Mouse (Mus musculus) C2C12 (cell line): ENCODE measurements at regions not wholly inside any gene's neighbourhood (a gene's known extent, or its start where the extent isn't known, plus 50 kb on each side); places are given as distances from the start of the nearest gene placed in this dataset.

ENCODE experiments used
- H3K27me3 ChIP-seq: one replicate; pipeline ENCODE4 v1.6.1; 2011; ENCODE audit not compliant: control insufficient read depth, insufficient read depth, insufficient read length
- H3K36me3 ChIP-seq: one replicate; pipeline ENCODE4 v1.6.1; 2011; ENCODE audit not compliant: control insufficient read depth, insufficient read depth
- H3K4me3 ChIP-seq: one replicate; pipeline ENCODE4 v1.5.1; 2011; ENCODE audit warnings: mild to moderate bottlenecking, control low read depth; ENCODE audit not compliant: poor library complexity, insufficient read depth, severe bottlenecking
- H3K79me2 ChIP-seq: one replicate; pipeline ENCODE4 v1.6.1; 2011; ENCODE audit not compliant: control insufficient read depth, insufficient read depth
- H3K79me3 ChIP-seq: one replicate; pipeline ENCODE4 v1.6.1; 2011; ENCODE audit warnings: low read depth, control low read depth
- H3ac ChIP-seq: one replicate; pipeline ENCODE3; 2011; ENCODE audit warnings: low read depth; ENCODE audit not compliant: control insufficient read depth, insufficient read length
- CEBPB ChIP-seq: IDR thresholded peaks from one replicate; pipeline ENCODE4 v1.6.1; 2011; ENCODE audit warnings: low read depth, mild to moderate bottlenecking, control low read depth, moderate library complexity
- CTCF ChIP-seq: IDR thresholded peaks from one replicate; pipeline ENCODE4 v1.5.1; 2011; ENCODE audit not compliant: control insufficient read depth, insufficient read depth, insufficient read length
- FOSL1 ChIP-seq: IDR thresholded peaks from one replicate; pipeline ENCODE4 v1.8.0; 2011; ENCODE audit warnings: mild to moderate bottlenecking, low read length; ENCODE audit not compliant: poor library complexity, insufficient read depth, severe bottlenecking
- MAX ChIP-seq: IDR thresholded peaks from one replicate; pipeline ENCODE4 v1.6.1; 2011; ENCODE audit warnings: mild to moderate bottlenecking, control low read depth
- MYOD1 ChIP-seq: IDR thresholded peaks from one replicate; pipeline ENCODE4 v1.6.1; 2011; ENCODE audit warnings: low read depth; ENCODE audit not compliant: control insufficient read depth, insufficient read length
- MYOG ChIP-seq: IDR thresholded peaks from one replicate; pipeline ENCODE4 v1.6.1; 2011; ENCODE audit not compliant: control insufficient read depth, insufficient read length; ENCODE audit errors: extremely low read depth
- USF1 ChIP-seq: IDR thresholded peaks from one replicate; pipeline ENCODE4 v1.6.1; 2011; ENCODE audit warnings: low read depth, mild to moderate bottlenecking, control low read depth, moderate library complexity

DNA sequence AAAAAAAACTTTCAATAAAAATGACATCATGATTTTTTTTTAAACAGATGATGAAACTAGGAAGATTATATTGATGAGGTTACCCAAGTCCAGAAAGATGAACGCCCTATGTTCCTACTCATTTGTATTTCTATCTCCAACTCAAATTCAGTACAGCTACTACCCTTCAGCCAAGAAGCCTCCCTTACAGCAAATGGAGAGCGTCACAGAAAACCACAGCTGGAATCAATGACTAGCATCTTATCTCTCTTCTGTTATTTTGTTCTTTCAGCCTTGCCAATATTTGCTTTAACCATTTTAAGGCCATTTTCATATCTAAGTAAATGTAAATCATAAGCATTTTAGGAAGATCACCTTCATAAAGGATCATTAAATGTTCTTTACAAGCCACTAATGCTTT, 553.9 kb upstream of the Flrt2 start:
- H3K4me3 ChIP-seq = no peak overlapping the region
- H3K79me2 ChIP-seq = no peaks in the 10 kb centered on the region
- no peak overlapping the region for H3ac ChIP-seq
- no peak for TF ChIP-seq MYOG
- TF ChIP-seq USF1 = no peak
- TF ChIP-seq CTCF = no peak
- no peak for TF ChIP-seq MAX
- TF ChIP-seq CEBPB = no peak
- no peak for TF ChIP-seq MYOD1
- no peaks in the 10 kb centered on the region for H3K27me3 ChIP-seq
- no peaks in the 10 kb centered on the region for H3K36me3 ChIP-seq
- H3K79me3 ChIP-seq = no peaks in the 10 kb centered on the region

DNA sequence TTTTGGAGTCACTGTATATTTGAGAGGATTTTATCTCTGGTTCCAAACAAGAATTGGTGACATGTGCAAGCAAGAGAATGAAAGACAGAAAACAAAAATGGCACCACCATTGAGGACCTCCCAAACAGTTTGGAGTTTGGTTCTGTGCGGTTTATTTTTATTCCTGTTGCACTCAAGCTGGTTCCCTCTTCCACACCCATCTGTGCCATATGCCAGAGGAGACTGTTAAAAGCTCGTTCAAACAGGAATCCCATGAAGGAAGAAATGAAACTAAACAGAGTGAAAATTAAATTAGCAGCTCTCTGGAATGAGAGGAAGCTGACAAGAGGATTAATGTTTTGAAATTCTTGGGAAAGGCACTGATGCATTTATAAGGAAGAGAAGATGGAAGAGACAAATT, 521.0 kb upstream of the Flrt2 start:
- TF ChIP-seq USF1 (no peak), CTCF (no peak), MAX (no peak), MYOD1 (no peak), MYOG (no peak), FOSL1 (no peak), CEBPB (no peak)
- Histone ChIP-seq H3K36me3 (no peaks in the 10 kb centered on the region), H3K27me3 (no peaks in the 10 kb centered on the region), H3K4me3 (no peak overlapping the region), H3K79me2 (no peaks in the 10 kb centered on the region), H3K79me3 (no peaks in the 10 kb centered on the region), H3ac (no peak overlapping the region)

DNA sequence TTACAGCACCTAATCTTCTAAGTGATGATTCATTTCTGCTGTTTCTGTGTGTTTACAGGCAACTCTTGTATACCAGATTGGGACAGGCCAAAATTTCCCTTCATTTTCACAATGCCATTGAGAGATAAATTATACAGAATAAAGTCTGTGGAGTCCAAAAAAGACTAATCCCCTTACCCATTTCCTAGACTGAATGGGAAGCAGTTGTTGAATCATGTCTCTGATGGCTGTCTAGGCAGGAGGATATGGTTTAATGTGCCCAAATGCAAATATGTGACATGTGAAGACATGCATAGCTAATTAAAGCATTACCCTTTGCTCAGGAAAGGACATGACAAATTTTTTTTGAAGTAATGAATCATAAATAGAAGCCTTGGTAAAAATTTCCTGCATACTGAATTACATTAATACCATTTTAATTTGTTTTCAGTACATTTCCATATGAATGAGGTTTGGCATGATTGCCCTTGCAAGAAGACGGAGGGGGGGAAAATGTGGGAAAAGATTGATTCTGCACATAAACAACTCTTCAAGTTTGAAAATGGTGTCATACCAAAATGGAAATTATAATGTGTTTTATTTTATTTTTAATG, 518.1 kb upstream of the Flrt2 start:
- H3K27me3 ChIP-seq = no peaks in the 10 kb centered on the region
- no peak overlapping the region for H3K4me3 ChIP-seq
- H3ac ChIP-seq = no peak overlapping the region
- TF ChIP-seq MAX (no peak), CEBPB (no peak), MYOG (no peak), FOSL1 (no peak), MYOD1 (no peak), CTCF (no peak), USF1 (no peak)
- no peaks in the 10 kb centered on the region for H3K36me3 ChIP-seq
- no peaks in the 10 kb centered on the region for H3K79me2 ChIP-seq
- no peaks in the 10 kb centered on the region for H3K79me3 ChIP-seq

DNA sequence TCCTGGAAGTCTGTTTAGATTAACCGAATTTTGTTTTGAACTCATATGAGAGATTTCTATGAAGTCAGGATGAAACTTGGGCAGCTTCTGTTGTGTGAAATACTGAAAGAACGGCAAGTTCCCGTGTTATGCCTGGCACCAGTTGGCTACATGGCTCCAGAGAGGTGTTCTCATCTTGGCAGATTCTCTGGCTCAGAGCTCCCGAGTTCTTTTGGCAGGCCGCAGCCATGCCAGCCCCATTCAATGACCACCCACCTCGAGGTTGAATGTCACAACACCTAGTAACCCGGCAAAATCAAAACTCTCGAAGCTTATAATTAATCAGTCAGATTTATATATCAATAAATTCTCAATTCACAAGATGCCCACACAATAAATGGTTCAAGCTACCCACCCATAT, 489.5 kb upstream of the Flrt2 start:
- no peaks in the 10 kb centered on the region for H3K79me3 ChIP-seq
- TF ChIP-seq FOSL1 (no peak), CEBPB (no peak), USF1 (no peak), MYOD1 (no peak)
- H3K4me3 ChIP-seq = no peak overlapping the region
- H3ac ChIP-seq = no peak overlapping the region
- no peaks in the 10 kb centered on the region for H3K36me3 ChIP-seq
- no peaks in the 10 kb centered on the region for H3K27me3 ChIP-seq
- no peaks in the 10 kb centered on the region for H3K79me2 ChIP-seq

DNA sequence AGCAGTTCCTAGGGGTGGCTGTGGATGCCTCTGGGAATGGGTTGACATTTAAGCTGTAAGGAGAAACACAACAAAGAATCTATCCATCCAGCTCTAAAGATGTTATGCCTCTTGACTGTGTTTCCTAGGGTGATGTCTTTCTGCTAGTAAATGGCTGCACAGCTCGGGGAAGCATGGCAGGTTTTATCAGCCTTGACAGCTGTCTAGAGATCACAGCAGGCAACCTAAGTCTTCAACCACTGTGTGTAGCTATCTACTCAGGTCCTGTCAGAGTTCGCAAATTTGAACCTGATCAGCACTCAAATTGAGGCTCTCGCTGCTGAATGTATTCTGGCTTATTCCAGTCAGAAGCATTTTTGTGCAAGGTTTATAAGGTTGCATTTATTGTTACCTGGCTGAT, 486.9 kb upstream of the Flrt2 start:
- no peaks in the 10 kb centered on the region for H3K79me3 ChIP-seq
- H3ac ChIP-seq = no peak overlapping the region
- H3K27me3 ChIP-seq = no peaks in the 10 kb centered on the region
- no peaks in the 10 kb centered on the region for H3K79me2 ChIP-seq
- no peak for TF ChIP-seq MYOG
- TF ChIP-seq FOSL1 = no peak
- TF ChIP-seq CEBPB = no peak
- TF ChIP-seq MYOD1 = no peak
- no peak for TF ChIP-seq MAX
- TF ChIP-seq CTCF = no peak
- no peak for TF ChIP-seq USF1
- H3K4me3 ChIP-seq = no peak overlapping the region
- H3K36me3 ChIP-seq = no peaks in the 10 kb centered on the region

DNA sequence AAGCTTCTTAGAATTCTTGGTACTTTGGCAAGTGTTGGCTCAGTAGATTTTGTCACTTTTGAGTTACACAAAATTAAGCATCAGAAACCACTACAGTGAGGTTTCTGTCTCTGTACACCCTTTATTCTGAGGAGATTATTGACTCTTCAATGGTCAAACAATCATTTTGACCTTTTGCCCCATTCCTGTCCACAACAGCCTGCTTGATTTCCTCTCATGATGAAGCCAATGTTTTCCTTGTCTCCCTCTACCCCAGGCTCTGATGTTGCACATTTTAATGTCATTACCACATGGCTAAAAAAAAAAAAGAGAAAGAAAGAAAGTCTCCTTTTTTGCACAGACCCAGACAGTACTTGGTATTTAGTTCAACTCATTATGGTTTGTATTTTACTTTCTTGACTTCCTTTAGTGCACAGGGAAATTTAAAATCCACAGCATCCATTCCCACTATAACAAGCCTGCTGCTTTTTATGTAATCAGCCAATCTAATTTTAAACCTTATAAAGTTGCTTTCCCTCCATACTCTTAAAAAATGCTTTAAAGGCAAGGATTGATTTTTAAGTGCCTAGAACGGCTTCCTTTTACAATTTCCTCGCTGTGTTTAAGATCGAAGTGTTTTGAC, 452.8 kb upstream of the Flrt2 start:
- Histone ChIP-seq H3K4me3 (no peak overlapping the region), H3K27me3 (no peaks in the 10 kb centered on the region), H3K79me2 (no peaks in the 10 kb centered on the region), H3K79me3 (no peaks in the 10 kb centered on the region), H3K36me3 (no peaks in the 10 kb centered on the region), H3ac (no peak overlapping the region)
- no peak for TF ChIP-seq MYOG
- TF ChIP-seq CTCF = no peak
- no peak for TF ChIP-seq MYOD1
- TF ChIP-seq FOSL1 = no peak
- TF ChIP-seq MAX = no peak
- TF ChIP-seq USF1 = no peak
- no peak for TF ChIP-seq CEBPB
